Mouse (Mus musculus): ENCODE data around the gene Il17a. TPM values are rescaled to one million over a fixed set of nuclear protein-coding genes. Genes with fewer than 3 reads are reported as not detected.

The Il17a gene
- polyA plus RNA-seq (2012; rRNA removed): 0.16 and 0.63 TPM in 2 replicates

DNA sequence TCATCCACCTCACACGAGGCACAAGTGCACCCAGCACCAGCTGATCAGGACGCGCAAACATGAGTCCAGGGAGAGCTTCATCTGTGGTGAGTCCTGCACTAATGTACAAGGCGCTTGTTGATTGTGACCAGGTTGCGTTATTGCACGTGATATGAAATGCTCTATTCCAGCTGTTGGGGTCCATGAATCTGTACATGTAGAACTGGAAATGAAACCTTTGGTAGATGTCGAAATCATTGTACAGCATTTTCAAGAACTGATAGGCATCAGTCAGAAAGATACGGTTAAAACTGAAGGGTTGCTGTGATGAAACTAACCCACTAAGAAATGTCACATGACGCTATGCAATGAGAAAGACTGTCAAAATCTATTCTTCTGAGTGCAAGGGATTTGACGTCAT, at the start of gene Il17a:
Gene Il17a (plus strand): TSS at position 3 of the 400 bp plus-strand sequence.
- H3K36me3 ChIP-seq (ENCODE audit: control insufficient read depth, insufficient read depth, low read length): no peaks in the 10 kb centered on the region
- TF ChIP-seq POLR2A (IDR thresholded peaks at IDR 0.05; ENCODE audit: low read depth, low read length) (no peak), CTCF (IDR thresholded peaks at IDR 0.05; ENCODE audit: extremely low read depth, insufficient read length, insufficient replicate concordance, low read depth, low read length) (no peak)
- no peaks in the 10 kb centered on the region for H3K27me3 ChIP-seq (ENCODE audit: control insufficient read depth, insufficient read depth, low read length)
- H3K4me3 ChIP-seq (ENCODE audit: low read depth, low read length): no peak within 1 kb of the TSS
- 86% methylated on average over 10 of the region's 10 CpGs for WGBS
- H3K4me1 ChIP-seq (ENCODE audit: control insufficient read depth, insufficient read depth, insufficient read length, low read length): no peaks in the 10 kb centered on the region
- H3K27ac ChIP-seq (ENCODE audit: insufficient read depth, low read depth, low read length): no peak within 1 kb of the TSS

GRCm38 (mm10) chr1:20682849-20683248, 47.9 kb upstream of the Il17a start:
- H3K4me1 ChIP-seq (ENCODE audit: control insufficient read depth, insufficient read depth, insufficient read length, low read length): no peaks in the 10 kb centered on the region
- no peak for TF ChIP-seq CTCF (IDR thresholded peaks at IDR 0.05; ENCODE audit: extremely low read depth, insufficient read length, insufficient replicate concordance, low read depth, low read length)
- no peak for TF ChIP-seq POLR2A (IDR thresholded peaks at IDR 0.05; ENCODE audit: low read depth, low read length)

GRCm38 (mm10) chr1:20683386-20683785, 47.3 kb upstream of the Il17a start:
- no peaks in the 10 kb centered on the region for H3K27me3 ChIP-seq (ENCODE audit: control insufficient read depth, insufficient read depth, low read length)
- WGBS: 88% methylated on average over 5 of the region's 5 CpGs
- no peaks in the 10 kb centered on the region for H3K4me1 ChIP-seq (ENCODE audit: control insufficient read depth, insufficient read depth, insufficient read length, low read length)
- H3K4me3 ChIP-seq (ENCODE audit: low read depth, low read length): no peak overlapping the region
- H3K27ac ChIP-seq (ENCODE audit: insufficient read depth, low read depth, low read length): no peak overlapping the region
- TF ChIP-seq POLR2A (IDR thresholded peaks at IDR 0.05; ENCODE audit: low read depth, low read length) (no peak), CTCF (IDR thresholded peaks at IDR 0.05; ENCODE audit: extremely low read depth, insufficient read length, insufficient replicate concordance, low read depth, low read length) (no peak)
- H3K36me3 ChIP-seq (ENCODE audit: control insufficient read depth, insufficient read depth, low read length): no peaks in the 10 kb centered on the region

More at GRCm38 (mm10) chr1:20682849-20683248, 47.9 kb upstream of the Il17a start:
- no peak overlapping the region for H3K27ac ChIP-seq (ENCODE audit: insufficient read depth, low read depth, low read length)
- H3K4me3 ChIP-seq (ENCODE audit: low read depth, low read length): no peak overlapping the region
- H3K27me3 ChIP-seq (ENCODE audit: control insufficient read depth, insufficient read depth, low read length): no peaks in the 10 kb centered on the region
- no peaks in the 10 kb centered on the region for H3K36me3 ChIP-seq (ENCODE audit: control insufficient read depth, insufficient read depth, low read length)

GRCm38 (mm10) chr1:20683853-20684252, 46.9 kb upstream of the Il17a start:
- 73% methylated on average over 3 of the region's 3 CpGs for WGBS
- H3K4me1 ChIP-seq (ENCODE audit: control insufficient read depth, insufficient read depth, insufficient read length, low read length): no peaks in the 10 kb centered on the region
- TF ChIP-seq POLR2A (IDR thresholded peaks at IDR 0.05; ENCODE audit: low read depth, low read length) (no peak), CTCF (IDR thresholded peaks at IDR 0.05; ENCODE audit: extremely low read depth, insufficient read length, insufficient replicate concordance, low read depth, low read length) (no peak)

DNA sequence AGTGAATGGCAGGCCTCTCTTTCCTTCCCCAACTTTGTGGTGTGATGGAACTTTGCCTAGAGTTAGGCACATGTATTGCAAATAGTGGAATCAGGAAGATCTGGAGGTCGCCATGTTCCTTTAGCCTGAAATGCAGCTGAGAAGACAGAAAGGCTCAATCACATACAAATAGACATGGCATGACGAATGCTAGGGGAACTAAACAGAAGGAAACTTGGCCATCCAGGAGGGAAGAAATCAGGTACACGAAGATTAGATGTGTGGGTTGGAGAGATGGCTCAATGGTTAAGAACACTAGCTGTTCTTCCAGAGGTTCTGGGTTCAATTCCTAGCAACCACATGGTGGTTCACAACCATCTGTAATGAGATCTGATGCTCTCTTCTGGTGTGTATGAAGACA, 46.3 kb upstream of the Il17a start:
- no peak overlapping the region for H3K27ac ChIP-seq (ENCODE audit: insufficient read depth, low read depth, low read length)
- H3K27me3 ChIP-seq (ENCODE audit: control insufficient read depth, insufficient read depth, low read length): no peaks in the 10 kb centered on the region
- no peaks in the 10 kb centered on the region for H3K36me3 ChIP-seq (ENCODE audit: control insufficient read depth, insufficient read depth, low read length)
- 81% methylated on average over 3 of the region's 3 CpGs for WGBS
- no peak overlapping the region for H3K4me3 ChIP-seq (ENCODE audit: low read depth, low read length)
- H3K4me1 ChIP-seq (ENCODE audit: control insufficient read depth, insufficient read depth, insufficient read length, low read length): no peaks in the 10 kb centered on the region
- no peak for TF ChIP-seq CTCF (IDR thresholded peaks at IDR 0.05; ENCODE audit: extremely low read depth, insufficient read length, insufficient replicate concordance, low read depth, low read length)
- no peak for TF ChIP-seq POLR2A (IDR thresholded peaks at IDR 0.05; ENCODE audit: low read depth, low read length)

More at GRCm38 (mm10) chr1:20683853-20684252, 46.9 kb upstream of the Il17a start:
- Histone ChIP-seq H3K4me3 (ENCODE audit: low read depth, low read length) (no peak overlapping the region), H3K36me3 (ENCODE audit: control insufficient read depth, insufficient read depth, low read length) (no peaks in the 10 kb centered on the region), H3K27ac (ENCODE audit: insufficient read depth, low read depth, low read length) (no peak overlapping the region), H3K27me3 (ENCODE audit: control insufficient read depth, insufficient read depth, low read length) (no peaks in the 10 kb centered on the region)

GRCm38 (mm10) chr1:20685393-20685792, 45.3 kb upstream of the Il17a start:
- H3K36me3 ChIP-seq (ENCODE audit: control insufficient read depth, insufficient read depth, low read length): no peaks in the 10 kb centered on the region
- no peaks in the 10 kb centered on the region for H3K27me3 ChIP-seq (ENCODE audit: control insufficient read depth, insufficient read depth, low read length)
- no peak for TF ChIP-seq CTCF (IDR thresholded peaks at IDR 0.05; ENCODE audit: extremely low read depth, insufficient read length, insufficient replicate concordance, low read depth, low read length)
- no peak for TF ChIP-seq POLR2A (IDR thresholded peaks at IDR 0.05; ENCODE audit: low read depth, low read length)
- no peak overlapping the region for H3K4me3 ChIP-seq (ENCODE audit: low read depth, low read length)
- WGBS: 94% methylated on average over 2 of the region's 2 CpGs
- H3K4me1 ChIP-seq (ENCODE audit: control insufficient read depth, insufficient read depth, insufficient read length, low read length): no peaks in the 10 kb centered on the region
- no peak overlapping the region for H3K27ac ChIP-seq (ENCODE audit: insufficient read depth, low read depth, low read length)

DNA sequence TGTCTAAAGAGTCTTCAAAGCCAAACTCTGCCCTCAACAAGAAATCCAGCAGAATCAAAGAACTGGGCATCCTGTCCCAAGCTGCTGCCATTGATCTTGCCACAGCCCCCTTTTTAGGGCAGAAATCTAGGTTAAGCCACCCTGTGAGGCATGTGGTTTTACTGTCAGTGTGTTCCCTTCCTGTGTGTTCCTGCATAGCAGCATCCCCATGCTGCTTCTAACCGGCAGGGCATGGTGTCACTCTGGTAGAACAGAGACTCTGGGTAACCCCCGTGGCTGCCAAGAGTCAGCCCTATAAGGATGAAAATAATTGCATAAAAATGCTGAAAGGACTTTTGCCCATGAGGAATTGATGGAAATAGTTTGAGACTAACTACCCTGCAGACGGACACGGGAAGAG, 44.8 kb upstream of the Il17a start:
- Histone ChIP-seq H3K36me3 (ENCODE audit: control insufficient read depth, insufficient read depth, low read length) (no peaks in the 10 kb centered on the region), H3K4me1 (ENCODE audit: control insufficient read depth, insufficient read depth, insufficient read length, low read length) (no peaks in the 10 kb centered on the region), H3K27me3 (ENCODE audit: control insufficient read depth, insufficient read depth, low read length) (no peaks in the 10 kb centered on the region), H3K4me3 (ENCODE audit: low read depth, low read length) (no peak overlapping the region), H3K27ac (ENCODE audit: insufficient read depth, low read depth, low read length) (no peak overlapping the region)
- WGBS: 85% methylated on average over 4 of the region's 4 CpGs
- no peak for TF ChIP-seq CTCF (IDR thresholded peaks at IDR 0.05; ENCODE audit: extremely low read depth, insufficient read length, insufficient replicate concordance, low read depth, low read length)

DNA sequence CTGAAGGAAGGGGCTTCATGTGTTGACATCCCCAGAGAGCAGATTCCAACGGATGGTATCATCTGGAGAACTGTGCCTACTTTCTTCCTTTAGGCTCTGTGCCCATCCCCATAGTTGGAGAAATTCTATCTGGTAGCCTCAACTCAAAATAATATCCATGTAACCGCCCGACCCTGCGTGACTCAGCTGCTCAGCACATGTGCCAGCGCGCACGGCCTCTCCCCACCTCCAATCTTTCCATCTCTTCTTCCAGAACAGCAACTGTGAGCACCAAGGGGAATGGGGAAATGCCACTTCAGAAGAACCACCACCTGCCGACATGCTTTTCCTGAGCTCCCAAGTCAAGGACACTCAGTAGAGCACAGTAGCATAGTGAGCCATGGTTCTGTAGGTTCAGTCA, 39.4 kb upstream of the Il17a start:
- Histone ChIP-seq H3K4me3 (ENCODE audit: low read depth, low read length) (no peak overlapping the region), H3K27ac (ENCODE audit: insufficient read depth, low read depth, low read length) (no peak overlapping the region), H3K36me3 (ENCODE audit: control insufficient read depth, insufficient read depth, low read length) (no peaks in the 10 kb centered on the region), H3K27me3 (ENCODE audit: control insufficient read depth, insufficient read depth, low read length) (no peaks in the 10 kb centered on the region), H3K4me1 (ENCODE audit: control insufficient read depth, insufficient read depth, insufficient read length, low read length) (no peaks in the 10 kb centered on the region)
- 88% methylated on average over 8 of the region's 8 CpGs for WGBS
- TF ChIP-seq POLR2A (IDR thresholded peaks at IDR 0.05; ENCODE audit: low read depth, low read length) (no peak), CTCF (IDR thresholded peaks at IDR 0.05; ENCODE audit: extremely low read depth, insufficient read length, insufficient replicate concordance, low read depth, low read length) (no peak)

Measured in small intestine, adult 2 months (tissue).